Mouse (Mus musculus): ENCODE results near the gene Gse1. TPM values are rescaled to one million over a fixed set of nuclear protein-coding genes. Genes with fewer than 3 reads are reported as not detected.
A peak's percentile ranks its signal among the peaks of the same experiment; 100 is the strongest.

Gse1 gene
- polyA plus RNA-seq, 1 experiment from 2014 or later = 20.7 TPM

DNA sequence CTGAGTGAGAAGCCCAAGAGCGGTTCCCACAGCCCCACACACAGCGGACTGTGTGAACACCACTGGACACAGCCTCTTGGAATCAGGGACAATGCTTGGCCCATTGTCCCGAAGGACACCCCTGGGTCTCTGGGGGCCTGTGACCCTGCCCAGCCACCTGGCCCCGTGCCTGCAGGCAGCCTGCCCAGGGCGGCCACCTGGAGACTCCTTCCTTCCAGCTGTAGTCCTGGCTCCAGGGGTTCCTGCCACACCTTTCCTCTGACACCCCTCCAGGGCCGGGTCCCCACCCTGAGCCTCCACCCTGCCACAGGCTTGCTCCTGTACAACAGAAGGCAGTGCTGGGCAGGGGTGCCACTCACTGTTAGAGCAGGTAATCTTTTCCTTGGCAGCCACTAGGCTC, 39.7 kb upstream of the Gse1 start:
- Histone ChIP-seq H3K4me1 (ENCODE audit: control insufficient read depth, insufficient read depth, low read length) (peaks cover 25% of the 10 kb centered on the region), H3K27me3 (ENCODE audit: control insufficient read depth, insufficient read depth, low read length) (no peaks in the 10 kb centered on the region), H3K9ac (ENCODE audit: low read length) (no peak overlapping the region), H3K4me3 (ENCODE audit: low read depth, low read length) (no peak overlapping the region), H3K9me3 (ENCODE audit: control insufficient read depth, low read length) (no peaks in the 10 kb centered on the region; the same call in 1 of the 2 replicates), H3K36me3 (ENCODE audit: control insufficient read depth, insufficient read depth, low read length) (no peaks in the 10 kb centered on the region), H3K27ac (ENCODE audit: low read depth, low read length) (no peak overlapping the region), H3K4me2 (no peak overlapping the region)
- DNase-seq (ENCODE audit: low spot score, missing footprints) (no peak), ATAC-seq (ENCODE audit: low FRiP score) (no peak)
- WGBS = 82% methylated on average over 6 of the region's 6 CpGs

DNA sequence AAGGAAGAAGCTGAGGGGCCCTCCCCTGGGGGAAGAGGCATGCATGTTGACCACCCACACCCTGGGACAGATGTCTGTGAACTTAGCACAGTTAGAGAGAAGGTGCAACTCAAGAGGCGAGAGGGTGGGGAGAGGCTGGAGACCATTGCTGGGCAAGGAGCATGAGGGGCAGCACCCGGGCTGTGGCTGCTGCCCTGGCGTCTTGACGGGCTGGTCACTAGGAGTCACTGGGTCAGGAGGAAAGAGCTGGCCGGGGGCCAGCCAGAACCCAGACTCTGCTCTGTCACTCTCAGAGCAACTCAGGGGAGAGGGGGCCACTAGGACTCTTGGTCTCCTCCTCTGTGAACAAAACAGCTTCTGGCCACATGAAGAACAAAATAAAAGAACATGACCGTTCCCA, 38.8 kb upstream of the Gse1 start:
- H3K36me3 ChIP-seq (ENCODE audit: control insufficient read depth, insufficient read depth, low read length) = no peaks in the 10 kb centered on the region
- H3K27me3 ChIP-seq (ENCODE audit: control insufficient read depth, insufficient read depth, low read length) = no peaks in the 10 kb centered on the region
- ATAC-seq (ENCODE audit: low FRiP score) (no peak), DNase-seq (ENCODE audit: low spot score, missing footprints) (no peak)
- H3K27ac ChIP-seq (ENCODE audit: low read depth, low read length) = no peak overlapping the region
- H3K4me3 ChIP-seq (ENCODE audit: low read depth, low read length) = no peak overlapping the region
- H3K9me3 ChIP-seq (ENCODE audit: control insufficient read depth, low read length) = no peaks in the 10 kb centered on the region; the same call in 1 of the 2 replicates
- peaks cover 20% of the 10 kb centered on the region for H3K4me1 ChIP-seq (ENCODE audit: control insufficient read depth, insufficient read depth, low read length)
- no peak overlapping the region for H3K4me2 ChIP-seq
- WGBS = 84% methylated on average over 6 of the region's 6 CpGs
- no peak overlapping the region for H3K9ac ChIP-seq (ENCODE audit: low read length)

DNA sequence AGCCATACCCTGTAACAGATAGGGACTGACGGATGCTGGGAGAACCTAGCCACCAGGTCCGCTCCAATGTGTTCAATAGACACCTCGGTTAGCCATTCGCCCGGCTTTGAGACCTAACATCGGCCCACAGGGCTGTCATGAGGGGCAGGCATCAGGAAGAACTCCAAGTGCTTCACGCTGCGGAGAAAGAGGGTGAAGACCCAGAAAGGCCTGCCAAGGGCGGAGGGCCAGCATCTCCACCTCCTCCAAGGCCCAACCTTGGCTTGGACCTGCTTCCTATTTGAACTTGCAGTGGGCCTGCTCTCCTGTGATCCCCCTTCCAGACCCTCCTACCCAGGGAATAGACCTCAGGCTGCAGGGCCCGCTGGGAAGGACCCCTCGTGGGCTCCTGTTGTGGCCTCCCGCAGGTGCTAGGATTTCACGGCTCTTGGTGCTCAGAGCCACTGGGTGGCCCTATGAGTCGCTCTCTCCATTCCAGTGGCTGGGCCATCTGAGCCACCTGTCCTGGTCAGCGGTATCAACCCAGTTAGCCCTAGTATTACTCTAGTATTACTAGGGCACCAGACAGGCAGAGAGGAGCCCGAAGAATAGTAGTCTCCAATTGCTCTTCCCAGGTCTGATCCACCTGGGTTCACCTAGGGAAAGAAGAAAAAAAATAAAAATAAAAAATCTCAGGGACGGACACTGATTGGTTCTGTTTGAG, 38.0 kb upstream of the Gse1 start:
- no peak overlapping the region for H3K27ac ChIP-seq (ENCODE audit: low read depth, low read length)
- no peak overlapping the region for H3K9ac ChIP-seq (ENCODE audit: low read length)
- H3K4me1 ChIP-seq (ENCODE audit: control insufficient read depth, insufficient read depth, low read length) = peaks cover 15% of the 10 kb centered on the region
- no peak for ATAC-seq (ENCODE audit: low FRiP score)
- no peaks in the 10 kb centered on the region; the same call in 1 of the 2 replicates for H3K9me3 ChIP-seq (ENCODE audit: control insufficient read depth, low read length)
- H3K27me3 ChIP-seq (ENCODE audit: control insufficient read depth, insufficient read depth, low read length) = no peaks in the 10 kb centered on the region
- no peaks in the 10 kb centered on the region for H3K36me3 ChIP-seq (ENCODE audit: control insufficient read depth, insufficient read depth, low read length)
- 82% methylated on average over 17 of the region's 17 CpGs for WGBS
- no peak overlapping the region for H3K4me2 ChIP-seq
- no peak for DNase-seq (ENCODE audit: low spot score, missing footprints)
- H3K4me3 ChIP-seq (ENCODE audit: low read depth, low read length) = no peak overlapping the region

- DNase-seq (ENCODE audit: low spot score, missing footprints) (no peak), ATAC-seq (ENCODE audit: low FRiP score) (peak; percentile 74)
- no peaks in the 10 kb centered on the region; the same call in 1 of the 2 replicates for H3K9me3 ChIP-seq (ENCODE audit: control insufficient read depth, low read length)
- H3K4me1 ChIP-seq (ENCODE audit: control insufficient read depth, insufficient read depth, low read length) = peaks cover 9% of the 10 kb centered on the region
- H3K27me3 ChIP-seq (ENCODE audit: control insufficient read depth, insufficient read depth, low read length) = no peaks in the 10 kb centered on the region
- H3K9ac ChIP-seq (ENCODE audit: low read length) = peak overlapping the region; percentile 14; the same call in 1 of the 2 replicates
- no peak overlapping the region for H3K4me3 ChIP-seq (ENCODE audit: low read depth, low read length)
- H3K27ac ChIP-seq (ENCODE audit: low read depth, low read length) = peak overlapping the region; percentile 5; the same call in 1 of the 2 replicates
- peak overlapping the region; percentile 14; the same call in 1 of the 2 replicates for H3K4me2 ChIP-seq
- no peaks in the 10 kb centered on the region for H3K36me3 ChIP-seq (ENCODE audit: control insufficient read depth, insufficient read depth, low read length)
- 49% methylated on average over 20 of the region's 20 CpGs for WGBS
Measured at GRCm38 (mm10) chr8:120190810-120191413, 37.3 kb upstream of the Gse1 start.

GRCm38 (mm10) chr8:120191633-120192032, 36.6 kb upstream of the Gse1 start:
- Histone ChIP-seq H3K9ac (ENCODE audit: low read length) (no peak overlapping the region; the same call in 1 of the 2 replicates), H3K9me3 (ENCODE audit: control insufficient read depth, low read length) (no peaks in the 10 kb centered on the region; the same call in 1 of the 2 replicates), H3K4me3 (ENCODE audit: low read depth, low read length) (no peak overlapping the region), H3K27ac (ENCODE audit: low read depth, low read length) (no peak overlapping the region), H3K36me3 (ENCODE audit: control insufficient read depth, insufficient read depth, low read length) (no peaks in the 10 kb centered on the region), H3K27me3 (ENCODE audit: control insufficient read depth, insufficient read depth, low read length) (no peaks in the 10 kb centered on the region), H3K4me1 (ENCODE audit: control insufficient read depth, insufficient read depth, low read length) (peaks cover 3% of the 10 kb centered on the region), H3K4me2 (no peak overlapping the region)
- DNase-seq (ENCODE audit: low spot score, missing footprints) = no peak
- no peak for ATAC-seq (ENCODE audit: low FRiP score)
- WGBS = 79% methylated on average over 5 of the region's 5 CpGs

DNA sequence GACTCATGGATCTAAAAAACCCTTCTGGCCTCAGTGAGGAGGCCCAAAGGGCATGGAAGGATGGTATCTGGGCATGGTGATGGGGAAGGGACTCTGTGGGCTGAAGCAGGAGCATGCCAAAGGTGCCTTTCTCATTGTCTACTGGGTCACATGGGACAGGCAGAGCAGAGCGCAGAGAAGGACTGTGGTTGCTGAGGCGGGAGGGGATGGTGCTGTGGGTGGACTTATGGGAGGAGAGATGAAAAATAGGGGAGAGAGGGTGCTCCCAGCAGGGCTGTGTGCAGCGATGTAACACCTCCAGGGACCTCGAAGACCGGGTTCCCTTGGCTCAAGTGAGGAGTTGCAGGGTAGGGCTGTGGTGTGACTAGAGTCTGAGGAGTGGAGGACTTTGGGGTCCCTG, 36.1 kb upstream of the Gse1 start:
- H3K36me3 ChIP-seq (ENCODE audit: control insufficient read depth, insufficient read depth, low read length) = no peaks in the 10 kb centered on the region
- H3K27me3 ChIP-seq (ENCODE audit: control insufficient read depth, insufficient read depth, low read length) = no peaks in the 10 kb centered on the region
- H3K4me3 ChIP-seq (ENCODE audit: low read depth, low read length) = no peak overlapping the region
- no peak overlapping the region for H3K4me2 ChIP-seq
- WGBS = 94% methylated on average over 5 of the region's 5 CpGs
- ATAC-seq (ENCODE audit: low FRiP score) (no peak), DNase-seq (ENCODE audit: low spot score, missing footprints) (no peak)
- peaks cover 3% of the 10 kb centered on the region; the same call in 1 of the 2 replicates for H3K4me1 ChIP-seq (ENCODE audit: control insufficient read depth, insufficient read depth, low read length)
- no peaks in the 10 kb centered on the region; the same call in 1 of the 2 replicates for H3K9me3 ChIP-seq (ENCODE audit: control insufficient read depth, low read length)
- H3K9ac ChIP-seq (ENCODE audit: low read length) = no peak overlapping the region
- H3K27ac ChIP-seq (ENCODE audit: low read depth, low read length) = no peak overlapping the region

DNA sequence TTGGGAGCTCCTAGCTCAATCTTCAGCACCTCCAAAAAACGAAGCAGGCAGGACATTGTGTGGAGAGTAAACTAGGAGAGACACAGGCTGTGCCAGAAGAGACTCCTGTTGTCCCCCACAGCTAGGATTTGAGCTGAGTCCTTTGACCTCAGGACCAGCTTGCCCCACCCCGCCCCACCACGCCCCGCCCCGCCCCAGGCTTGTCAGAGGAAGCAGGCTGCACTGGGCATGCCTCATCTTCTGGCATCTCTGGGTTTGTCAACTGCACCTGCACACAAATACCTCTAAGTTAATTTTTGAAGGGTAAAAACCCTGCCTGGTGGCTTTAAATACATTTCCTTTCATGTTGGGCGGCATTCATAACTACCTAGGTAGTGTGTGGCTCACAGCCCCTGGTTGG, 26.9 kb upstream of the Gse1 start:
- H3K4me3 ChIP-seq (ENCODE audit: low read depth, low read length) = no peak overlapping the region
- no peaks in the 10 kb centered on the region; the same call in 1 of the 2 replicates for H3K4me1 ChIP-seq (ENCODE audit: control insufficient read depth, insufficient read depth, low read length)
- no peaks in the 10 kb centered on the region; the same call in 1 of the 2 replicates for H3K9me3 ChIP-seq (ENCODE audit: control insufficient read depth, low read length)
- H3K27ac ChIP-seq (ENCODE audit: low read depth, low read length) = no peak overlapping the region
- no peak overlapping the region for H3K4me2 ChIP-seq
- no peaks in the 10 kb centered on the region for H3K36me3 ChIP-seq (ENCODE audit: control insufficient read depth, insufficient read depth, low read length)
- no peak overlapping the region for H3K9ac ChIP-seq (ENCODE audit: low read length)
- ATAC-seq (ENCODE audit: low FRiP score) = no peak
- 85% methylated on average over 6 of the region's 6 CpGs for WGBS
- no peak for DNase-seq (ENCODE audit: low spot score, missing footprints)
- no peaks in the 10 kb centered on the region for H3K27me3 ChIP-seq (ENCODE audit: control insufficient read depth, insufficient read depth, low read length)

- ATAC-seq (ENCODE audit: low FRiP score) (no peak), DNase-seq (ENCODE audit: low spot score, missing footprints) (no peak)
- H3K27me3 ChIP-seq (ENCODE audit: control insufficient read depth, insufficient read depth, low read length) = no peaks in the 10 kb centered on the region
- H3K36me3 ChIP-seq (ENCODE audit: control insufficient read depth, insufficient read depth, low read length) = no peaks in the 10 kb centered on the region
- H3K27ac ChIP-seq (ENCODE audit: low read depth, low read length) = no peak overlapping the region
- no peaks in the 10 kb centered on the region; the same call in 1 of the 2 replicates for H3K9me3 ChIP-seq (ENCODE audit: control insufficient read depth, low read length)
- no peak overlapping the region for H3K4me3 ChIP-seq (ENCODE audit: low read depth, low read length)
- no peak overlapping the region for H3K4me2 ChIP-seq
- WGBS = 81% methylated on average over 3 of the region's 3 CpGs
- no peaks in the 10 kb centered on the region; the same call in 1 of the 2 replicates for H3K4me1 ChIP-seq (ENCODE audit: control insufficient read depth, insufficient read depth, low read length)
- H3K9ac ChIP-seq (ENCODE audit: low read length) = no peak overlapping the region
Measured at GRCm38 (mm10) chr8:120202546-120202945, 25.7 kb upstream of the Gse1 start.

DNA sequence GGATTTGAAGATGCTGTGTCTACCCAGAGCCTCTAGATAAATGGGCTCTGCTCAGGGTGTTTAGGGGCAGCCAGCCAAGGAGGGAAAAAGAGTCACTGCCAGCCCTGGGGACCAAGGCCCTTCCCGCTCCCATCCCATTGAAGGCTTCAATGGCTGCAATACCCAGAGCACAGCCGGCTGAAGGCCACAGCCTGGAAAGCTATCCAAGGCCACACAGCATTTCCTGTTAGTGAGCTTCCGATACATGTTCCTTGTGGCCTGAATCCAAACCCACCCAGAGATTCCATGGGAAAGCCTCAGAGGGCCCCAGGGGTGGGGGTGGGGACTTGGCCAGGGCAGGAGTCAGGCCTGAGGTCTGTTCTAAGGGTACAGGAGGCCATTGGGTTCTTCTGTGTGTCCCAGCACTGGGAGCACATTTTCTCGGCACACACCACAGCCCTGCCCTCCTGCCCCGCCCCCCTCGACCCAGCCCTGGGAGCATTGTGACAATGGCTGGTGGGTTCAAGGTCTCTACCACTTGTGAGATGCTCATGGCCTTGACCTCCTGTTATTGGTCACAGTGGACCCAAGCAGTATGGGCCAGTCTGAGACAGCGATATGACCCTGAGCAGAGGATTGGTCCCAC, 23.4 kb upstream of the Gse1 start:
- Histone ChIP-seq H3K9me3 (ENCODE audit: control insufficient read depth, low read length) (no peaks in the 10 kb centered on the region; the same call in 1 of the 2 replicates), H3K27ac (ENCODE audit: low read depth, low read length) (no peak overlapping the region), H3K4me1 (ENCODE audit: control insufficient read depth, insufficient read depth, low read length) (peaks cover under 1% of the 10 kb centered on the region; the same call in 1 of the 2 replicates), H3K9ac (ENCODE audit: low read length) (no peak overlapping the region), H3K27me3 (ENCODE audit: control insufficient read depth, insufficient read depth, low read length) (no peaks in the 10 kb centered on the region), H3K36me3 (ENCODE audit: control insufficient read depth, insufficient read depth, low read length) (no peaks in the 10 kb centered on the region), H3K4me2 (no peak overlapping the region), H3K4me3 (ENCODE audit: low read depth, low read length) (no peak overlapping the region)
- no peak for DNase-seq (ENCODE audit: low spot score, missing footprints)
- no peak for ATAC-seq (ENCODE audit: low FRiP score)
- 83% methylated on average over 7 of the region's 7 CpGs for WGBS
